Mouse (Mus musculus) ES-Bruce4 (cell line): ENCODE measurements around the gene C1qb. TPM values are rescaled to one million over a fixed set of nuclear protein-coding genes. Genes with fewer than 3 reads are reported as not detected.

ENCODE experiments used
- H3K27ac ChIP-seq: 2 replicates; pipeline ENCODE4 v1.5.1; 2012; ENCODE audit warnings: low read length, inconsistent platforms; ENCODE audit not compliant: insufficient read depth
- H3K27me3 ChIP-seq: 2 replicates; pipeline ENCODE4 v1.6.1; 2012; ENCODE audit warnings: mild to moderate bottlenecking, low read length, inconsistent platforms; ENCODE audit not compliant: control insufficient read depth, poor library complexity, insufficient read depth, severe bottlenecking
- H3K36me3 ChIP-seq: 2 replicates; pipeline ENCODE4 v1.6.1; 2012; ENCODE audit warnings: inconsistent platforms, mild to moderate bottlenecking, low read length, moderate library complexity; ENCODE audit not compliant: control insufficient read depth, poor library complexity, insufficient read depth, severe bottlenecking
- H3K4me1 ChIP-seq: one replicate; pipeline ENCODE4 v1.8.1; 2011; ENCODE audit warnings: low read length; ENCODE audit not compliant: control insufficient read depth, insufficient read depth
- H3K4me3 ChIP-seq: 2 replicates; pipeline ENCODE4 v1.5.1; 2011; ENCODE audit warnings: low read depth, mild to moderate bottlenecking, low read length
- H3K9ac ChIP-seq: 2 replicates; pipeline ENCODE4 v1.6.1; 2012; ENCODE audit warnings: low read depth, mild to moderate bottlenecking, inconsistent platforms; ENCODE audit not compliant: poor library complexity, severe bottlenecking
- H3K9me3 ChIP-seq: replicated peaks from 2 replicates; pipeline ENCODE4 v1.6.1; 2012; ENCODE audit warnings: mild to moderate bottlenecking, low read length, inconsistent platforms; ENCODE audit not compliant: control insufficient read depth, poor library complexity, insufficient read depth, severe bottlenecking
- CTCF ChIP-seq: IDR thresholded peaks from one replicate; pipeline ENCODE4 v1.8.1; 2011; ENCODE audit warnings: low read depth, low read length
- EP300 ChIP-seq: IDR thresholded peaks from 2 replicates; pipeline ENCODE4 v1.6.1; 2011; ENCODE audit warnings: low read depth, low read length; ENCODE audit not compliant: insufficient read depth
- POLR2A ChIP-seq: IDR thresholded peaks from one replicate; pipeline ENCODE4 v1.8.1; 2011; ENCODE audit warnings: low read length; ENCODE audit not compliant: insufficient read depth
- polyA plus RNA-seq: library from polyadenylated mRNA; stranded (reverse); fragments of >200 nt; gene quantifications from 2 replicates; pipeline ENCODE4 v1.2.4, GENCODE M21; 2011; ENCODE audit warnings: low read depth; ENCODE audit not compliant: missing spikeins, insufficient read depth, insufficient read length

Gene C1qb
- polyA plus RNA-seq, 1 experiment: not detected

GRCm38 (mm10) chr4:136892371-136892770, 6.4 kb upstream of the C1qb start:
- Histone ChIP-seq H3K27me3 (no peaks in the 10 kb centered on the region), H3K4me1 (peaks cover 4% of the 10 kb centered on the region), H3K4me3 (no peak overlapping the region), H3K9ac (no peak overlapping the region), H3K9me3 (no peaks in the 10 kb centered on the region), H3K36me3 (no peaks in the 10 kb centered on the region), H3K27ac (no peak overlapping the region)
- no peak for TF ChIP-seq CTCF
- no peak for TF ChIP-seq EP300
- no peak for TF ChIP-seq POLR2A

DNA sequence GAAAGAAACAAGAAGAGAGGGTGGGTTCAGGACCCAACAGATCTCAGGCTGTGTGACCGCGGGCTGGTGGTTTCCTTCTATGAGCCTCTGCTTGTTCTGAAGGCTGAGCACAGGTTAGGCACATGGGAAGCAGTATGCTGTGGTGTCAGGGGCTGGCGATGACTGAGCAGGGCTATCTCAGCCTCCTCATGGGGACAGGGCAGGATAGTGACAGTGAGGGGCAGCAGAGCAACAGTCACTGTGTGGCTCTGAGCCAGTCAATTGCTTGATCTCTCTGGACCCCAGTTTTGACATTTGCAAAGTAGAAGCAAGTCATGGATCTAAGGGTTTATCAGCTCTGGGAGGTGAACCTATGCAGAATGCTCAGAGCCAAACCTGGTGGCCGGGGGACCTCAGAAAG, 5.1 kb upstream of the C1qb start:
- no peak overlapping the region for H3K27ac ChIP-seq
- no peaks in the 10 kb centered on the region for H3K27me3 ChIP-seq

GRCm38 (mm10) chr4:136889981-136890380, 4.0 kb upstream of the C1qb start:
- Histone ChIP-seq H3K4me1 (peaks cover 4% of the 10 kb centered on the region), H3K9ac (no peak overlapping the region), H3K27me3 (no peaks in the 10 kb centered on the region), H3K4me3 (no peak overlapping the region), H3K9me3 (no peaks in the 10 kb centered on the region), H3K36me3 (no peaks in the 10 kb centered on the region), H3K27ac (no peak overlapping the region)
- no peak for TF ChIP-seq CTCF
- no peak for TF ChIP-seq EP300
- no peak for TF ChIP-seq POLR2A

More for the DNA sequence above, 5.1 kb upstream of the C1qb start:
- no peaks in the 10 kb centered on the region for H3K36me3 ChIP-seq
- no peak overlapping the region for H3K4me3 ChIP-seq
- no peaks in the 10 kb centered on the region for H3K9me3 ChIP-seq
- H3K4me1 ChIP-seq: peaks cover 4% of the 10 kb centered on the region
- no peak overlapping the region for H3K9ac ChIP-seq
- TF ChIP-seq EP300 (no peak), POLR2A (no peak), CTCF (no peak)

GRCm38 (mm10) chr4:136887714-136888113, 1.7 kb upstream of the C1qb start:
- Histone ChIP-seq H3K27ac (no peak overlapping the region), H3K4me1 (no peaks in the 10 kb centered on the region), H3K9ac (no peak overlapping the region), H3K9me3 (no peaks in the 10 kb centered on the region), H3K36me3 (no peaks in the 10 kb centered on the region), H3K27me3 (no peaks in the 10 kb centered on the region), H3K4me3 (no peak overlapping the region)
- no peak for TF ChIP-seq EP300
- TF ChIP-seq CTCF: no peak
- TF ChIP-seq POLR2A: no peak

- no peak for TF ChIP-seq EP300
- TF ChIP-seq CTCF: no peak
- TF ChIP-seq POLR2A: no peak
- H3K9me3 ChIP-seq: no peaks in the 10 kb centered on the region
- no peaks in the 10 kb centered on the region for H3K4me1 ChIP-seq
Observed at GRCm38 (mm10) chr4:136878601-136879000, 7.4 kb downstream of the C1qb start.

GRCm38 (mm10) chr4:136878171-136878570, 7.8 kb downstream of the C1qb start:
- no peak overlapping the region for H3K9ac ChIP-seq
- H3K27ac ChIP-seq: no peak overlapping the region
- H3K27me3 ChIP-seq: no peaks in the 10 kb centered on the region
- peak; percentile 79 for TF ChIP-seq EP300
- TF ChIP-seq CTCF: no peak
- no peaks in the 10 kb centered on the region for H3K36me3 ChIP-seq
- H3K4me3 ChIP-seq: peak overlapping the region; percentile 18
- H3K4me1 ChIP-seq: no peaks in the 10 kb centered on the region
- no peaks in the 10 kb centered on the region for H3K9me3 ChIP-seq

More at GRCm38 (mm10) chr4:136878601-136879000, 7.4 kb downstream of the C1qb start:
- Histone ChIP-seq H3K27ac (no peak overlapping the region; the same call in 1 of the 2 replicates), H3K4me3 (no peak overlapping the region), H3K27me3 (no peaks in the 10 kb centered on the region), H3K36me3 (no peaks in the 10 kb centered on the region), H3K9ac (no peak overlapping the region)
